Mouse (Mus musculus) liver, embryonic 12.5 days (tissue): ENCODE data around the gene Gm17490. TPM values are rescaled to one million over a fixed set of nuclear protein-coding genes. Genes with fewer than 3 reads are reported as not detected.

Experiments used
- ATAC-seq: fragments of 200-750 bp; cut with Nextera tagmentation; 2 replicates; pipeline ENCODE4 v1.8.0; 2017; ENCODE audit warnings: moderate number of reproducible peaks, mild to moderate bottlenecking, moderate library complexity
- H3K27ac ChIP-seq: fragments of 300-500 bp; sonication (generic); 2 replicates; pipeline ENCODE4 v1.5.1; 2016; ENCODE audit warnings: mild to moderate bottlenecking
- H3K27me3 ChIP-seq: fragments of 300-500 bp; sonication (generic); replicated peaks from 2 replicates; pipeline ENCODE4 v1.6.1; 2016; ENCODE audit warnings: mild to moderate bottlenecking, moderate library complexity
- H3K36me3 ChIP-seq: fragments of 300-500 bp; sonication (generic); 2 replicates; pipeline ENCODE4 v1.6.1; 2016; ENCODE audit warnings: mild to moderate bottlenecking, moderate library complexity
- H3K4me1 ChIP-seq: fragments of 300-500 bp; sonication (generic); 2 replicates; pipeline ENCODE4 v1.6.1; 2016
- H3K4me2 ChIP-seq: fragments of 300-500 bp; sonication (generic); 2 replicates; pipeline ENCODE4 v1.6.1; 2016; ENCODE audit warnings: mild to moderate bottlenecking, moderate library complexity
- H3K4me3 ChIP-seq: fragments of 300-500 bp; sonication (generic); 2 replicates; pipeline ENCODE4 v1.5.1; 2016; ENCODE audit warnings: mild to moderate bottlenecking, moderate library complexity
- H3K9ac ChIP-seq: fragments of 300-500 bp; sonication (generic); 2 replicates; pipeline ENCODE4 v1.6.1; 2016; ENCODE audit warnings: mild to moderate bottlenecking, moderate library complexity
- H3K9me3 ChIP-seq: fragments of 300-500 bp; sonication (generic); replicated peaks from 2 replicates; pipeline ENCODE4 v1.6.1; 2016; ENCODE audit warnings: mild to moderate bottlenecking, moderate library complexity
- WGBS: fragments of 180-500 bp; shearing (Covaris S2); methylation state at CpG from one replicate; pipeline ENCODE4 v1.1.7; 2016; ENCODE audit not compliant: insufficient replicate concordance; 5-methylcytosine and 5-hydroxymethylcytosine counted together
- polyA plus RNA-seq: library from polyadenylated mRNA; unstranded; fragments of >200 nt; fragmentation: Nextera tagmentation; extraction: Ambion mirVana; gene quantifications from 2 replicates; pipeline ENCODE4 v1.2.1, GENCODE M21; 2016

Gene Gm17490
- polyA plus RNA-seq, 1 experiment from 2014 or later: not detected

GRCm38 (mm10) chr2:11653330-11653729, 27.3 kb upstream of the Gm17490 start:
- 24% methylated on average over 6 of the region's 6 CpGs for WGBS
- Histone ChIP-seq H3K4me2 (no peak overlapping the region), H3K9me3 (no peaks in the 10 kb centered on the region), H3K36me3 (no peaks in the 10 kb centered on the region), H3K4me1 (no peaks in the 10 kb centered on the region), H3K4me3 (no peak overlapping the region), H3K27me3 (no peaks in the 10 kb centered on the region), H3K27ac (no peak overlapping the region), H3K9ac (no peak overlapping the region)
- no peak for ATAC-seq

GRCm38 (mm10) chr2:11652780-11653179, 26.7 kb upstream of the Gm17490 start:
- no peaks in the 10 kb centered on the region for H3K9me3 ChIP-seq
- no peak overlapping the region for H3K9ac ChIP-seq
- H3K27ac ChIP-seq: no peak overlapping the region
- 15% methylated on average over 2 of the region's 2 CpGs for WGBS
- no peak overlapping the region for H3K4me2 ChIP-seq
- H3K27me3 ChIP-seq: no peaks in the 10 kb centered on the region
- no peak for ATAC-seq
- no peaks in the 10 kb centered on the region for H3K4me1 ChIP-seq
- no peak overlapping the region for H3K4me3 ChIP-seq
- no peaks in the 10 kb centered on the region for H3K36me3 ChIP-seq

GRCm38 (mm10) chr2:11652196-11652595, 26.1 kb upstream of the Gm17490 start:
- ATAC-seq: no peak
- Histone ChIP-seq H3K9me3 (no peaks in the 10 kb centered on the region), H3K4me1 (no peaks in the 10 kb centered on the region), H3K4me3 (no peak overlapping the region), H3K4me2 (no peak overlapping the region), H3K9ac (no peak overlapping the region), H3K36me3 (no peaks in the 10 kb centered on the region), H3K27me3 (no peaks in the 10 kb centered on the region), H3K27ac (no peak overlapping the region)
- WGBS: 66% methylated on average over 3 of the region's 3 CpGs

GRCm38 (mm10) chr2:11651476-11651875, 25.4 kb upstream of the Gm17490 start:
- Histone ChIP-seq H3K9me3 (no peaks in the 10 kb centered on the region), H3K27me3 (no peaks in the 10 kb centered on the region), H3K9ac (no peak overlapping the region), H3K27ac (no peak overlapping the region), H3K4me3 (no peak overlapping the region), H3K36me3 (no peaks in the 10 kb centered on the region), H3K4me1 (no peaks in the 10 kb centered on the region), H3K4me2 (no peak overlapping the region)
- WGBS: 28% methylated on average over 3 of the region's 3 CpGs
- ATAC-seq: no peak

GRCm38 (mm10) chr2:11645297-11645696, 19.2 kb upstream of the Gm17490 start:
- Histone ChIP-seq H3K27me3 (no peaks in the 10 kb centered on the region), H3K9ac (no peak overlapping the region), H3K9me3 (no peaks in the 10 kb centered on the region), H3K27ac (no peak overlapping the region), H3K4me3 (no peak overlapping the region), H3K4me2 (no peak overlapping the region), H3K4me1 (no peaks in the 10 kb centered on the region), H3K36me3 (no peaks in the 10 kb centered on the region)
- WGBS: 58% methylated on average over 2 of the region's 2 CpGs
- no peak for ATAC-seq

- WGBS: 63% methylated on average over 1 of the region's 1 CpGs
- Histone ChIP-seq H3K9me3 (no peaks in the 10 kb centered on the region), H3K36me3 (no peaks in the 10 kb centered on the region), H3K27ac (no peak overlapping the region), H3K4me1 (no peaks in the 10 kb centered on the region), H3K9ac (no peak overlapping the region), H3K4me2 (no peak overlapping the region), H3K27me3 (no peaks in the 10 kb centered on the region), H3K4me3 (no peak overlapping the region)
- ATAC-seq: no peak
These were observed 18.0 kb upstream of the Gm17490 start for GRCm38 (mm10) chr2:11644057-11644456.

GRCm38 (mm10) chr2:11642451-11642941, 16.4 kb upstream of the Gm17490 start, which contains the start of gene Il2ra:
Gene Il2ra (plus strand): TSS chr2:11642807.
- no peak for ATAC-seq
- Histone ChIP-seq H3K27ac (no peak within 1 kb of the TSS), H3K4me2 (no peak within 1 kb of the TSS), H3K36me3 (no peaks in the 10 kb centered on the region), H3K9me3 (no peaks in the 10 kb centered on the region), H3K9ac (no peak within 1 kb of the TSS), H3K27me3 (no peaks in the 10 kb centered on the region), H3K4me1 (no peaks in the 10 kb centered on the region), H3K4me3 (no peak within 1 kb of the TSS)
- WGBS: 70% methylated on average over 3 of the region's 3 CpGs

- H3K4me3 ChIP-seq: no peak overlapping the region
- no peak overlapping the region for H3K27ac ChIP-seq
- H3K9ac ChIP-seq: no peak overlapping the region
- 6% methylated on average over 1 of the region's 1 CpGs for WGBS
- no peaks in the 10 kb centered on the region for H3K4me1 ChIP-seq
- ATAC-seq: no peak
- no peaks in the 10 kb centered on the region for H3K36me3 ChIP-seq
- no peaks in the 10 kb centered on the region for H3K9me3 ChIP-seq
- no peak overlapping the region for H3K4me2 ChIP-seq
- no peaks in the 10 kb centered on the region for H3K27me3 ChIP-seq
These were observed 11.1 kb upstream of the Gm17490 start for GRCm38 (mm10) chr2:11637115-11637514.

GRCm38 (mm10) chr2:11636138-11636480, 10.0 kb upstream of the Gm17490 start:
- H3K4me3 ChIP-seq: no peak overlapping the region
- H3K4me1 ChIP-seq: no peaks in the 10 kb centered on the region
- no peak overlapping the region for H3K27ac ChIP-seq
- H3K9ac ChIP-seq: no peak overlapping the region
- H3K4me2 ChIP-seq: no peak overlapping the region
- no peak for ATAC-seq
- no peaks in the 10 kb centered on the region for H3K9me3 ChIP-seq
- no peaks in the 10 kb centered on the region for H3K36me3 ChIP-seq
- 63% methylated on average over 3 of the region's 3 CpGs for WGBS
- H3K27me3 ChIP-seq: no peaks in the 10 kb centered on the region

- 76% methylated on average over 5 of the region's 5 CpGs for WGBS
- Histone ChIP-seq H3K9me3 (no peaks in the 10 kb centered on the region), H3K4me3 (no peak overlapping the region), H3K9ac (no peak overlapping the region), H3K36me3 (no peaks in the 10 kb centered on the region), H3K27ac (no peak overlapping the region), H3K4me2 (no peak overlapping the region), H3K27me3 (no peaks in the 10 kb centered on the region), H3K4me1 (no peaks in the 10 kb centered on the region)
- ATAC-seq: no peak
These were observed 9.5 kb upstream of the Gm17490 start for GRCm38 (mm10) chr2:11635471-11636137.

- WGBS: 70% methylated on average over 6 of the region's 6 CpGs
- Histone ChIP-seq H3K4me1 (no peaks in the 10 kb centered on the region), H3K4me2 (no peak overlapping the region), H3K27ac (no peak overlapping the region), H3K9ac (no peak overlapping the region), H3K9me3 (no peaks in the 10 kb centered on the region), H3K4me3 (no peak overlapping the region), H3K27me3 (no peaks in the 10 kb centered on the region), H3K36me3 (no peaks in the 10 kb centered on the region)
- no peak for ATAC-seq
These were observed 9.0 kb upstream of the Gm17490 start for GRCm38 (mm10) chr2:11635035-11635434.

GRCm38 (mm10) chr2:11623726-11624125, 2.3 kb downstream of the Gm17490 start:
- Histone ChIP-seq H3K9ac (no peak overlapping the region), H3K4me1 (no peaks in the 10 kb centered on the region), H3K27me3 (no peaks in the 10 kb centered on the region), H3K4me2 (no peak overlapping the region), H3K9me3 (no peaks in the 10 kb centered on the region), H3K27ac (no peak overlapping the region), H3K36me3 (no peaks in the 10 kb centered on the region), H3K4me3 (no peak overlapping the region)
- no peak for ATAC-seq
- 69% methylated on average over 2 of the region's 2 CpGs for WGBS

- H3K9me3 ChIP-seq: no peaks in the 10 kb centered on the region
- ATAC-seq: no peak
- 71% methylated on average over 8 of the region's 8 CpGs for WGBS
These were observed 2.9 kb downstream of the Gm17490 start for GRCm38 (mm10) chr2:11623173-11623572.

More at GRCm38 (mm10) chr2:11623173-11623572, 2.9 kb downstream of the Gm17490 start:
- Histone ChIP-seq H3K27ac (no peak overlapping the region), H3K36me3 (no peaks in the 10 kb centered on the region), H3K9ac (no peak overlapping the region), H3K4me3 (no peak overlapping the region), H3K4me1 (no peaks in the 10 kb centered on the region), H3K27me3 (no peaks in the 10 kb centered on the region), H3K4me2 (no peak overlapping the region)
